ENCODE assay signal across 8 mouse cellular contexts in genomic region chr8:106137906-106138477, GRCm38 (mm10). TPM values are rescaled to one million over a fixed set of nuclear protein-coding genes. Genes with fewer than 3 reads are reported as not detected.
DNase-seq lines count a peak whose midpoint lies in the region; ATAC-seq and TF ChIP-seq lines count a peak whose summit lies in the region.

No protein-coding gene starts in this region.

- H3K4me3 ChIP-seq in ES-E14 (ENCODE audit: insufficient read depth in 1 of 2, low read depth in 1 of 2, low read length in 2 of 2, poor library complexity in 1 of 2, severe bottlenecking in 1 of 2) = peak overlapping the region; percentile 81 to 94
- H3K4me3 ChIP-seq in embryonic facial prominence, embryonic 13.5 days = peak overlapping the region; percentile 54
- H3K4me3 ChIP-seq in limb, embryonic 12.5 days (replicated peaks) = peak overlapping the region; percentile 46
- peak overlapping the region; percentile 38 for H3K4me3 ChIP-seq in midbrain, embryonic 11.5 days (ENCODE audit: low read depth, low read length)

- no peak for ATAC-seq in cerebellum, adult (ENCODE audit: insufficient number of reproducible peaks, low FRiP score, low TSS enrichment)
- no peak for ATAC-seq in embryonic facial prominence, embryonic 13.5 days (ENCODE audit: insufficient number of reproducible peaks, insufficient read depth, low FRiP score, low TSS enrichment, low read depth)
- ATAC-seq in limb, embryonic 12.5 days (ENCODE audit: insufficient number of reproducible peaks, insufficient read depth, low FRiP score, low TSS enrichment, low read depth) = peak; percentile 39; the same call in 1 of the 2 replicates
- peak; percentile 19; the same call in 1 of the 2 replicates for ATAC-seq in midbrain, embryonic 11.5 days (ENCODE audit: low FRiP score)

- peaks cover 0 to 24% of the 10 kb centered on the region in 2 experiments; a peak in 2 of 4 replicates for H3K4me1 ChIP-seq in ES-E14 (ENCODE audit: control insufficient read depth in 2 of 2, insufficient read depth in 2 of 2, low read length in 2 of 2, poor library complexity in 1 of 2)
- peaks cover 30% of the 10 kb centered on the region for H3K4me1 ChIP-seq in embryonic facial prominence, embryonic 13.5 days
- H3K4me1 ChIP-seq in limb, embryonic 12.5 days (replicated peaks) = peaks cover 42% of the 10 kb centered on the region
- H3K4me1 ChIP-seq in midbrain, embryonic 11.5 days (ENCODE audit: control insufficient read depth, insufficient read depth, low read length) = peaks cover 17% of the 10 kb centered on the region

- H3K36me3 ChIP-seq in ES-E14 (ENCODE audit: control insufficient read depth, insufficient read depth, low read length, poor library complexity, severe bottlenecking) = peaks cover 3% of the 10 kb centered on the region; the same call in 1 of the 2 replicates
- H3K36me3 ChIP-seq in embryonic facial prominence, embryonic 13.5 days = peaks cover 2% of the 10 kb centered on the region
- peaks cover 4% of the 10 kb centered on the region; the same call in 1 of the 2 replicates for H3K36me3 ChIP-seq in limb, embryonic 12.5 days
- no peaks in the 10 kb centered on the region for H3K36me3 ChIP-seq in midbrain, embryonic 11.5 days (ENCODE audit: control insufficient read depth, insufficient read depth, low read length)

- DNase-seq in cerebellum, postnatal 36 days = peak; percentile 29 to 40
- DNase-seq in ES-E14 (ENCODE audit: low read depth, low spot score) = peak; percentile 86
- DNase-seq in heart, postnatal 4 days = peak; percentile 65
- DNase-seq in midbrain, embryonic 11.5 days (ENCODE audit: low spot score, missing footprints) = peak; percentile 94
- DNase-seq in urinary bladder, postnatal 14 days (ENCODE audit: low spot score) = peak; percentile 88

- no peaks in the 10 kb centered on the region for H3K9me3 ChIP-seq in ES-E14 (ENCODE audit: control insufficient read depth, insufficient read depth, low read depth, low read length)
- H3K9me3 ChIP-seq in embryonic facial prominence, embryonic 13.5 days = no peaks in the 10 kb centered on the region
- H3K9me3 ChIP-seq in limb, embryonic 12.5 days = no peaks in the 10 kb centered on the region
- no peaks in the 10 kb centered on the region for H3K9me3 ChIP-seq in midbrain, embryonic 11.5 days (ENCODE audit: control insufficient read depth, low read length)

- in situ Hi-C loops in ES-E14 (cut with MboI; ENCODE audit: low sequenced_read_pairs in 2 of 2, unreplicated experiment in 2 of 2) = no loop called here

- WGBS in embryonic facial prominence, embryonic 13.5 days = under 1% methylated on average over 24 of the region's 24 CpGs
- WGBS in limb, embryonic 12.5 days = 1% methylated on average over 24 of the region's 24 CpGs
- WGBS in midbrain, embryonic 11.5 days = 1% methylated on average over 24 of the region's 24 CpGs

- H3K4me2 ChIP-seq in embryonic facial prominence, embryonic 13.5 days = peak overlapping the region; percentile 84
- peak overlapping the region; percentile 86 for H3K4me2 ChIP-seq in limb, embryonic 12.5 days
- peak overlapping the region; percentile 69 for H3K4me2 ChIP-seq in midbrain, embryonic 11.5 days

- peaks cover 56% of the 10 kb centered on the region for H3K27me3 ChIP-seq in embryonic facial prominence, embryonic 13.5 days
- H3K27me3 ChIP-seq in limb, embryonic 12.5 days = peaks cover 68% of the 10 kb centered on the region
- peaks cover 51% of the 10 kb centered on the region for H3K27me3 ChIP-seq in midbrain, embryonic 11.5 days (ENCODE audit: control insufficient read depth, insufficient read depth, low read length)

- H3K9ac ChIP-seq in ES-E14 (ENCODE audit: insufficient read depth, low read depth, low read length, poor library complexity, severe bottlenecking) = peak overlapping the region; percentile 83
- peak overlapping the region; percentile 68 for H3K9ac ChIP-seq in embryonic facial prominence, embryonic 13.5 days
- H3K9ac ChIP-seq in limb, embryonic 12.5 days (replicated peaks) = peak overlapping the region; percentile 56
- H3K9ac ChIP-seq in midbrain, embryonic 11.5 days (ENCODE audit: low read length) = peak overlapping the region; percentile 28

- H3K27ac ChIP-seq in ES-E14 (ENCODE audit: insufficient read depth, low read depth, low read length, poor library complexity, severe bottlenecking) = peak overlapping the region; percentile 82
- peak overlapping the region; percentile 62 for H3K27ac ChIP-seq in embryonic facial prominence, embryonic 13.5 days
- H3K27ac ChIP-seq in limb, embryonic 12.5 days = no peak overlapping the region
- no peak overlapping the region for H3K27ac ChIP-seq in midbrain, embryonic 11.5 days (ENCODE audit: low read depth, low read length)

TF ChIP-seq in ES-E14, 5 proteins besides CTCF, POLR2A, EP300 and RAD21:
- TF ChIP-seq ZC3H11A (IDR thresholded peaks at IDR 0.05; ENCODE audit: borderline replicate concordance, low read depth, low read length) (no peak), ZNF384 (IDR thresholded peaks at IDR 0.05; ENCODE audit: low read depth, low read length) (no peak), HCFC1 (IDR thresholded peaks at IDR 0.05; ENCODE audit: borderline replicate concordance, insufficient read depth, low read length) (0 out of 2 replicates have a peak, but pooled peaks have one; percentile 29), MAFK (IDR thresholded peaks at IDR 0.05; ENCODE audit: insufficient read depth, low read depth, low read length) (0 out of 2 replicates have a peak, but pooled peaks have one; percentile 26), CHD2 (IDR thresholded peaks at IDR 0.05; ENCODE audit: low read depth, low read length) (peak; percentile 35; the same call in 1 of the 2 replicates)

RNA-seq across cellular contexts. Expression of gene Esrp2, which starts 1.2 kb away (rescaled TPM):
- 12.5 and 20.1 TPM in 2 replicates for total RNA-seq in ES-E14 (2012; rRNA removed)
- 22.2 and 25.9 TPM in 2 replicates for polyA plus RNA-seq in embryonic facial prominence, embryonic 13.5 days (2015; fragmentation: Nextera tagmentation; extraction: Ambion mirVana)
- total RNA-seq in heart, postnatal 4 days (2021) = under 1 TPM; 0.54 to 0.91 TPM
- polyA plus RNA-seq in limb, embryonic 12.5 days (2016; fragmentation: Nextera tagmentation; extraction: Ambion mirVana) = 7.4 and 8.1 TPM in 2 replicates
- 0.88 and 0.89 TPM in 2 replicates for polyA plus RNA-seq in midbrain, embryonic 11.5 days (2014; fragmentation: Nextera tagmentation; extraction: Ambion mirVana)

RNA-seq across cellular contexts. Expression of gene Pla2g15, which starts 12.2 kb away (rescaled TPM):
- 26.0 and 38.8 TPM in 2 replicates for total RNA-seq in ES-E14 (2012; rRNA removed)
- polyA plus RNA-seq in embryonic facial prominence, embryonic 13.5 days (2015; fragmentation: Nextera tagmentation; extraction: Ambion mirVana) = 18.1 and 18.7 TPM in 2 replicates
- total RNA-seq in heart, postnatal 4 days (2021) = 1 to 10 TPM; 4.2 to 4.9 TPM
- polyA plus RNA-seq in limb, embryonic 12.5 days (2016; fragmentation: Nextera tagmentation; extraction: Ambion mirVana) = 16.7 and 16.8 TPM in 2 replicates
- polyA plus RNA-seq in midbrain, embryonic 11.5 days (2014; fragmentation: Nextera tagmentation; extraction: Ambion mirVana) = 6.4 and 6.9 TPM in 2 replicates

RNA-seq across cellular contexts. Expression of gene Slc7a6, which starts 30.7 kb away (rescaled TPM):
- 44.2 and 46.2 TPM in 2 replicates for total RNA-seq in ES-E14 (2012; rRNA removed)
- 57.6 and 59.2 TPM in 2 replicates for polyA plus RNA-seq in embryonic facial prominence, embryonic 13.5 days (2015; fragmentation: Nextera tagmentation; extraction: Ambion mirVana)
- 10 to 100 TPM; 17.1 to 18.9 TPM for total RNA-seq in heart, postnatal 4 days (2021)
- polyA plus RNA-seq in limb, embryonic 12.5 days (2016; fragmentation: Nextera tagmentation; extraction: Ambion mirVana) = 64.5 and 70.8 TPM in 2 replicates
- polyA plus RNA-seq in midbrain, embryonic 11.5 days (2014; fragmentation: Nextera tagmentation; extraction: Ambion mirVana) = 88.3 and 89.4 TPM in 2 replicates

Comparison
In these comparisons a context has a peak if more than half of its experiments do, and no peak if none do; other contexts are left out.
1. DNase-seq: peak in every context shown above with its lines; median percentile 94 in midbrain, embryonic 11.5 days; 88 in urinary bladder, postnatal 14 days; 86 in ES-E14; 65 in heart, postnatal 4 days; 34 in cerebellum, postnatal 36 days.
2. ATAC-seq: peak in limb, embryonic 12.5 days (single experiment) and midbrain, embryonic 11.5 days (single experiment); none in cerebellum, adult (single experiment) and embryonic facial prominence, embryonic 13.5 days (single experiment).
3. H3K27ac ChIP-seq: peak in ES-E14 (single experiment) and embryonic facial prominence, embryonic 13.5 days (single experiment); none in limb, embryonic 12.5 days (single experiment) and midbrain, embryonic 11.5 days (single experiment).
4. H3K9ac ChIP-seq: peak in every context shown above with its lines; median percentile 83 in ES-E14; 68 in embryonic facial prominence, embryonic 13.5 days; 56 in limb, embryonic 12.5 days; 28 in midbrain, embryonic 11.5 days.
5. Peak in every context shown above with its lines, with median percentiles within 50 percentile points of each other: H3K4me3 ChIP-seq and H3K4me2 ChIP-seq.